Mouse (Mus musculus) small intestine, adult 2 months (tissue): ENCODE data around the gene Fam213b. TPM values are rescaled to one million over a fixed set of nuclear protein-coding genes. Genes with fewer than 3 reads are reported as not detected.

Experiments
- H3K27ac ChIP-seq: fragments of 200-500 bp; 2 replicates; pipeline ENCODE4 v1.5.1; 2012; ENCODE audit warnings: low read depth, low read length, control low read depth, inconsistent platforms; ENCODE audit not compliant: insufficient read depth
- H3K27me3 ChIP-seq: fragments of 200-500 bp; 2 replicates; pipeline ENCODE4 v1.6.1; 2012; ENCODE audit warnings: mild to moderate bottlenecking, moderate library complexity, low read length, inconsistent platforms; ENCODE audit not compliant: control insufficient read depth, insufficient read depth
- H3K36me3 ChIP-seq: fragments of 200-500 bp; 2 replicates; pipeline ENCODE4 v1.6.1; 2012; ENCODE audit warnings: mild to moderate bottlenecking, low read length, control low read depth, inconsistent platforms; ENCODE audit not compliant: control insufficient read depth, insufficient read depth
- H3K4me1 ChIP-seq: fragments of 200-500 bp; 2 replicates; pipeline ENCODE4 v1.6.1; 2012; ENCODE audit warnings: low read length, inconsistent platforms, mixed read lengths; ENCODE audit not compliant: control insufficient read depth, insufficient read depth, insufficient read length
- H3K4me3 ChIP-seq: fragments of 200-500 bp; 2 replicates; pipeline ENCODE4 v1.5.1; 2012; ENCODE audit warnings: low read depth, mild to moderate bottlenecking, control low read depth, inconsistent platforms, low read length, moderate library complexity
- CTCF ChIP-seq: fragments of 200-500 bp; IDR thresholded peaks from 2 replicates; pipeline ENCODE4 v1.5.1; 2012; ENCODE audit warnings: low read depth, mild to moderate bottlenecking, control low read depth, inconsistent platforms, low read length, moderate library complexity, mixed read lengths; ENCODE audit not compliant: insufficient replicate concordance, insufficient read length; ENCODE audit errors: extremely low read depth
- POLR2A ChIP-seq: fragments of 200-500 bp; IDR thresholded peaks from 2 replicates; pipeline ENCODE4 v1.6.1; 2012; ENCODE audit warnings: low read depth, mild to moderate bottlenecking, control low read depth, inconsistent platforms, low read length, moderate library complexity
- WGBS: fragments of 180-500 bp; shearing (Covaris S2); methylation state at CpG from one replicate; pipeline ENCODE4 v1.1.7; 2018; 5-methylcytosine and 5-hydroxymethylcytosine counted together
- polyA plus RNA-seq: library from polyadenylated mRNA; depleted of rRNA; stranded (reverse); fragments of >200 nt; gene quantifications from 2 replicates; pipeline ENCODE4 v1.2.3, GENCODE M21; 2012

Fam213b gene
- polyA plus RNA-seq, 1 experiment = 197 TPM

GRCm38 (mm10) chr4:154873186-154873585 lies 25.7 kb downstream of the Fam213b start:
- H3K36me3 ChIP-seq = no peaks in the 10 kb centered on the region
- TF ChIP-seq CTCF = no peak
- no peak for TF ChIP-seq POLR2A
- 76% methylated on average over 6 of the region's 6 CpGs for WGBS

GRCm38 (mm10) chr4:154871757-154872251 lies 27.1 kb downstream of the Fam213b start:
- WGBS = 11% methylated on average over 13 of the region's 13 CpGs
- H3K4me3 ChIP-seq = no peak overlapping the region
- peaks cover 3% of the 10 kb centered on the region; the same call in 1 of the 2 replicates for H3K4me1 ChIP-seq
- no peaks in the 10 kb centered on the region for H3K36me3 ChIP-seq
- no peak overlapping the region for H3K27ac ChIP-seq
- TF ChIP-seq CTCF = no peak
- TF ChIP-seq POLR2A = no peak
- 0 out of 2 replicates have a peak, but pooled peaks cover 5% of the 10 kb centered on the region for H3K27me3 ChIP-seq

More at GRCm38 (mm10) chr4:154873186-154873585, 25.7 kb downstream of the Fam213b start:
- Histone ChIP-seq H3K4me3 (no peak overlapping the region), H3K27me3 (0 out of 2 replicates have a peak, but pooled peaks cover 5% of the 10 kb centered on the region), H3K27ac (no peak overlapping the region), H3K4me1 (peaks cover 3% of the 10 kb centered on the region; the same call in 1 of the 2 replicates)

GRCm38 (mm10) chr4:154870721-154871120 lies 28.2 kb downstream of the Fam213b start:
- Histone ChIP-seq H3K4me1 (peaks cover 3% of the 10 kb centered on the region; the same call in 1 of the 2 replicates), H3K27ac (no peak overlapping the region), H3K27me3 (0 out of 2 replicates have a peak, but pooled peaks cover 5% of the 10 kb centered on the region), H3K36me3 (no peaks in the 10 kb centered on the region), H3K4me3 (no peak overlapping the region)
- TF ChIP-seq POLR2A = no peak
- no peak for TF ChIP-seq CTCF
- 91% methylated on average over 4 of the region's 4 CpGs for WGBS

- 0 out of 2 replicates have a peak, but pooled peaks cover 5% of the 10 kb centered on the region for H3K27me3 ChIP-seq
- H3K4me1 ChIP-seq = peaks cover 4% of the 10 kb centered on the region; the same call in 1 of the 2 replicates
- H3K36me3 ChIP-seq = no peaks in the 10 kb centered on the region
- TF ChIP-seq CTCF (no peak), POLR2A (no peak)
- no peak within 1 kb of the TSS for H3K4me3 ChIP-seq
- no peak within 1 kb of the TSS for H3K27ac ChIP-seq
- 78% methylated on average over 7 of the region's 7 CpGs for WGBS
These were observed 29.5 kb downstream of the Fam213b start, which contains the start of gene Mmel1 for GRCm38 (mm10) chr4:154869440-154869839. TSS of gene Mmel1 (plus strand) at chr4:154869585.

- Histone ChIP-seq H3K4me3 (no peak overlapping the region), H3K36me3 (no peaks in the 10 kb centered on the region), H3K4me1 (peaks cover 7% of the 10 kb centered on the region; the same call in 1 of the 2 replicates), H3K27ac (no peak overlapping the region), H3K27me3 (0 out of 2 replicates have a peak, but pooled peaks cover 5% of the 10 kb centered on the region)
- 77% methylated on average over 6 of the region's 6 CpGs for WGBS
- no peak for TF ChIP-seq POLR2A
- no peak for TF ChIP-seq CTCF
These were observed 31.7 kb downstream of the Fam213b start for GRCm38 (mm10) chr4:154867257-154867656.

- Histone ChIP-seq H3K4me1 (peaks cover 7% of the 10 kb centered on the region; the same call in 1 of the 2 replicates), H3K36me3 (no peaks in the 10 kb centered on the region), H3K4me3 (no peak overlapping the region), H3K27me3 (0 out of 2 replicates have a peak, but pooled peaks cover 1% of the 10 kb centered on the region), H3K27ac (no peak overlapping the region)
- WGBS = 73% methylated on average over 5 of the region's 5 CpGs
- TF ChIP-seq CTCF (no peak), POLR2A (no peak)
These were observed 32.5 kb downstream of the Fam213b start for GRCm38 (mm10) chr4:154866391-154866790.

- H3K36me3 ChIP-seq = no peaks in the 10 kb centered on the region
- WGBS = 86% methylated on average over 18 of the region's 18 CpGs
- TF ChIP-seq CTCF = no peak
- no peak for TF ChIP-seq POLR2A
These were observed 33.8 kb downstream of the Fam213b start for GRCm38 (mm10) chr4:154864961-154865760.

More at GRCm38 (mm10) chr4:154864961-154865760, 33.8 kb downstream of the Fam213b start:
- H3K27me3 ChIP-seq = no peaks in the 10 kb centered on the region
- no peak overlapping the region for H3K27ac ChIP-seq
- no peak overlapping the region for H3K4me3 ChIP-seq
- peaks cover 7% of the 10 kb centered on the region; the same call in 1 of the 2 replicates for H3K4me1 ChIP-seq
